Mouse (Mus musculus) heart, adult 2 months (tissue): Measurements from ENCODE around the gene Tnn.

Experiments used
- CTCF ChIP-seq: fragments of 200-600 bp; IDR thresholded peaks from 2 replicates; pipeline ENCODE4 v1.8.1; 2022; ENCODE audit warnings: antibody characterized with exemption, mild to moderate bottlenecking, moderate library complexity
- EP300 ChIP-seq: fragments of 200-500 bp; IDR thresholded peaks from 2 replicates; pipeline ENCODE4 v1.6.1; 2011; ENCODE audit warnings: low read depth, low read length, control low read depth; ENCODE audit not compliant: insufficient read depth
- POLR2A ChIP-seq: fragments of 200-500 bp; IDR thresholded peaks from 2 replicates; pipeline ENCODE4 v1.6.1; 2011; ENCODE audit warnings: mild to moderate bottlenecking, low read depth, low read length, control low read depth; ENCODE audit not compliant: insufficient read depth

DNA sequence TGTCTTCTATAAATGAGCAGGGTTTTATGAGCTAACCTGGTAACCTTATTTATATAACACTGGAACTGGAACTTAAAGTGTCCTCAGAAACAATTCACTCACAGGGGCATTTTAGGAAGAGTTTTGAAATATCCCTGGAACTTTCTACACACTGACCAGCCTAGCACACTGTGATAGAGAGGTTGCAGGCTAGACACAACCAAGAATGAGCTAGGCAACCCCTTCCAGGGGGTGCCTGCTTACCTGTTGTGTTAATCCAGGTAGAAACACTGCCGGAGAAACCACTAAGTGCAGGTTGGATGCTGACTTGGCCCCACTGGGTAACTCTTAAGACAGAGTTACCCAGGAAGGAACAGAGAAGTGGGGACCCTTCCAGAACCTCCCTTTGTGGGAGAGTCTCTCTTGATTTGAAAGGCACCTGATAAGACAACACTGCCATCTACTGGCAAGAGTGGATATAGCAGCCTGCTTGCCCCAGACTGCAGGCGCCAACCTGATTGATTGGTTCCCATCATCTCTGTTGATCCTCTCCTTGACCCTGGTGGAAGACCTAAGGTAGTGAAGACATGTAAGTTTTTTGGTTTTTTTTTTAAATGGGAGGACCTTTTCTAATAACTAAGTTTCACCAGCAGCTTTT is 72.5 kb downstream of the Tnn start:
- TF ChIP-seq CTCF (no peak; the same call in 1 of the 2 replicates), EP300 (peak; percentile 68; the same call in 1 of the 2 replicates), POLR2A (no peak)
